Mouse (Mus musculus): ENCODE results near the gene Thap12.

Thap12 gene

GRCm38 (mm10) chr7:98702283-98703240 lies at the start of gene Thap12:
Gene Thap12 (plus strand): TSS chr7:98703103.
- peak; percentile 99 for DNase-seq (ENCODE audit: low spot score)

- DNase-seq (ENCODE audit: low spot score), result peak; percentile 67
These were observed 47.0 kb upstream of the Thap12 start for GRCm38 (mm10) chr7:98655681-98656530.

DNA sequence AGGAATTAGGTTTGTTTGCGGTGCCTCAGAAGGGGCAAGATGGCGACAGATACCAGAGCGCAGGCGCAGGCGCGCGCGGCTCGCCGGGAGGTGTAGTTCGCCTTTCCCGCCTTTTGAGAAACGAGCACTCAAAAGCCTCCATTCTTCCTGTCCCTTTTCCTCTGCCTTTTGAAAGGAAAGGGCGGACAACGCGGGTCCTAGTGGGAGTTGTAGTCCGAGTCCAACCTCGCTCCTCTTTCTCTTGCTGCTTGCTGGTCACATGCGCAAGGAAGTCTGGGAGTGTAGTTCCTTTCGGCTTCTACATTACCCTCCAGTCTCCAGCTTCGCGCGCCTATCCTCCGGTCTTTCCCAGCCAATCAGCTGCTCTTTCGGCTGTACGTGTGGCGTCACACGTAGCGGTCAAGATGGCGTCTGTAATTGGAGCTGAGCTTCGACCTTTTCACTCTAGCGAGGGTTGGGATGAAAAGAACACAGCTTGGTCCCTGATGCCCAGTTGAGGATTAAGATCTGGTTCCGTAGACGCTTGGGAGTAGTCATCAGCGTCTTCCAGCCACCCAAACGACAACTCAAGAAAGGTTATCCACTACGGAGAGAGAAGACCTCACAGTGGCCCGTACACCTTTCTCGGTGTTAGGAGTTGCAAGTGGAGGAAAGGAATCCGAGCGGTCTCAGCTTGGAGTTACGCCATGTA lies 46.2 kb upstream of the Thap12 start, which contains the start of gene Emsy:
Gene Emsy, minus strand, starts transcription at position 253 of the 691 bp plus-strand sequence.
- DNase-seq (ENCODE audit: low spot score), result peak; percentile 80

- DNase-seq (ENCODE audit: low spot score), result no peak
These were observed 37.7 kb upstream of the Thap12 start for GRCm38 (mm10) chr7:98665166-98665565.

GRCm38 (mm10) chr7:98665726-98666125 lies 37.2 kb upstream of the Thap12 start:
- DNase-seq (ENCODE audit: low spot score), result no peak

DNA sequence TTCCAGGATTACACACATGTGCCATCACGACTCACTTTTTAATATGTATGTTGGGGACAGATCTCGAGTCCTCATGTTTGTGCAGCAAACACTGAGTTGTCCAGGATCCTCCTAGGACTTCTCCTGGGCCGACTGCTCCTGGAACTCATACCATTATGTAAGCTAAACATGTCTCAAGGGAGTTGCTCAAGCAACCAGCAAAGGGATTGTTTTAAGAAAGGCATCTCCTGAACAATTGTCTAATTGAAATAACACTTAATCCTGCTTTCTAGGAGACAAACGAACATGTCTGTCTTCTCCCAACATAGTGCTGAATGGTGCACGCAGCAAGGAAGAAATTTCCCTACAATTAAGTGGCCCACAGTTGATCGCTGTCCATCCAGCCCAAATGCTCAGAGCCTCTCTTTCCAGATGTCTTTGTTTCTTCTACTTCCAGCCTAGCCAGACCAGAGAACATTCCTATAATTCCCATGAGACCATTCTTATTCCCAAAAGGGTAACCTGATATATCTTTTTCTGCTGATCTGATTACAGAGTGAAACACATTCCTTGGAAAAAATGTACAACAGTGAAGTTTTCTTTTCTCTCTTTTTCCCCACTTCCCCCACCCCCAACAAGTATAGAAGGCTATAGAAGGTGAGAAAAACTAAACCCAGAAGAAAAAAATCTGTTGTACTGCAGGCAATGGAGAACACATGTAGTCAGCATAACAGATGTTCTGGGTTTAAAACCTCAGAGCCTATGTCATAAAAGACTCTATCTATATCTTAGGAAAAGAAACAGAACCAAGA lies 34.8 kb upstream of the Thap12 start:
- no peak for DNase-seq (ENCODE audit: low spot score)

DNA sequence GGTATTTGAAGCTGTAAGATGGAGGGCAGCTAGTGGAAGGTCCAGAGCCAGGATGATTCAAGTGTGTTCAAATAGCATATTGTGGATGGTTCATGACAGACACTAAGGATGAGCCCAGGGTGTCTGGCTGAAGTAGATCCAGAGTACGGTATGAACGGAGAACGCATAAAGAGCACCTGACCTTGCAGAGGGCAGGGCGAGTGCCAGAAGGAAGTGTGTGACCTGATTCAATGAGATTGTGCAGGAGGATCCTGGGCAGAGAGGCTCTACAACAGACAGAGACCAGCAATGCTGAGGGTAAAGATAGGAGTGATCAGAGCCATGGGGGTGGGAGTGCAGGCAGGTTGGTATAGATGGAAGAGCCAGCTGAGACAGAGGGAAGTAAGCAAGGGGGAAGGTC lies 32.1 kb upstream of the Thap12 start:
- no peak for DNase-seq (ENCODE audit: low spot score)

GRCm38 (mm10) chr7:98671416-98671815 lies 31.5 kb upstream of the Thap12 start:
- DNase-seq (ENCODE audit: low spot score), result no peak

GRCm38 (mm10) chr7:98672241-98672955 lies 30.5 kb upstream of the Thap12 start:
- DNase-seq (ENCODE audit: low spot score), result no peak

DNA sequence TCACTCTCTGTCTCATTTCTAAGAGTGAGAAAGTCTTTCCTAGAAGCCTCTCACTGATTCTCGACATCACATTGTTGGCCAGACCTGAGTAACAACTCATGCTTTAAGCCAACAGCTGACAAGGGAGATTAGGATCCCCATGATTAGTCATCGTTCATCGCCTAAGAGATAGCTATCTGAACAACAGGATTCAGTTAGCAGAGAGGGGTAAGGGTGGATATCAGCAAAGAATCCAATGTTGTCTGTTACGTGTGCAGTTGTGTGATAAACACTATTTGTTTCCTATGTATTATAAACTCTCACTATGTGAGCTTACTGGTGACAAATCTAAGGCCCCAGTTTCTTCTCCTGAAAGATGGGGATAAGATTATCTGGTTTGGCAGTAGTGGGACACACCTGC lies 28.6 kb upstream of the Thap12 start:
- DNase-seq (ENCODE audit: low spot score), result no peak

- no peak for DNase-seq (ENCODE audit: low spot score)
These were observed 25.4 kb upstream of the Thap12 start for GRCm38 (mm10) chr7:98677511-98677910.

GRCm38 (mm10) chr7:98678441-98678840 lies 24.5 kb upstream of the Thap12 start:
- no peak for DNase-seq (ENCODE audit: low spot score)

- DNase-seq (ENCODE audit: low spot score), result no peak
These were observed 22.2 kb upstream of the Thap12 start for GRCm38 (mm10) chr7:98680691-98681090.

DNA sequence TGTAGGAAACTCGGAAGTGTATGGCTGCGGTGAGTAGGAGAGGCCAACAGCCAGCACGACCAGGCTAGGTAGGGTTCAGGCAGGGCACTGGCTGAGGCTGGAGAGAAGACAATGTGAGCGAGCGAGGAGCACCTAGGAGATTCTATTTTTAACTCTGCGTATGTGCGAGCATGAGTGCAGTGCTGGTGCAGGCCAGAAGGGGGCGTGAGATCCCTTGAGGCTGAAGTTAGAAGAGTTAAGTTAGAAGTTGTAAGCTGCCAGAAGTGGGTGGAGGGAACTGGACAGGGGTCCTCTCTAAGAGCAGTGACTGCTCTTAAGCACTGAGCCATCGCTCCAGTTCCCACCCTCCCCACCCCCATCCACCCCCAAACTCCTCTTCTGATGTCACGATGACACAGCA lies 20.1 kb upstream of the Thap12 start:
- DNase-seq (ENCODE audit: low spot score), result no peak

DNA sequence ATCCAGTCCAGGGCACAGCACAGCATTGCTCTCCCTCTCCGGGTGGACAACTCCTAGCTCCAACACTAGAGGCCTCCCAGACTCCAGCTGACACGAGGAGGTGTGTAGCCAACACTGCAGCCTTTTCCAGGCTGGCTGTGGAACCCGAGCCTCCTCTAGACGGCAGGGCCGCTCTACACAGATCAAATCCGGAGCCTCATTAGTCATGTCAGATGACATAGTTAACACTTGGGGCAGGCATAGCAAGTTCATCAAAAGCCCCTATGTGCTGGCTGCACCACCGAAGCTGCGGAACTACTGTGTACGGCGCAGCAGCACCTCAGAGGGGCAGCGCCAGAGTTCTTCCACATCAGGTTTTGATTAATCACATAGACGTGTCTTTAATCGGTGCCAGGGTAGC lies 17.0 kb upstream of the Thap12 start:
- peak; percentile 29 for DNase-seq (ENCODE audit: low spot score)

- no peak for DNase-seq (ENCODE audit: low spot score)
These were observed 12.8 kb upstream of the Thap12 start for GRCm38 (mm10) chr7:98690126-98690525.

DNA sequence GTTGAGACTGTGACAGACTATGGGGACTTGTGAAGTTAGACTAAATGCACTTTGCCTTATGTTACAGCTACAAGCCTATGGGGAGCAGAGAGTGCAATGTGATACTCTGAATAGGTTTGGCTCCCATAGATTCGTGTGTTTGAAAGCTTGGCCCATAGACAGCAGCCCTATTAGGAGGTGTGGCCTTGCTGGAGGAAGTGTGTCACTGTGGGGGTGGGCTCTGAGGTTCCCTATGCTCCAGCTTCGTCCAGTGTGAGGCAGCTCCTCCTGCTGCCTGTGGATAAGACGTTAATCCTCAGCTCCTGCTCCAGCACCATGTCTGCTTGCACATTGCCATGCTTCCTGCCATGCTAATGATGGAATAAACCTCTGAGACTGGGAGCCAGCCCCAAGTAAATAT lies 12.1 kb upstream of the Thap12 start:
- DNase-seq (ENCODE audit: low spot score), result no peak

GRCm38 (mm10) chr7:98692761-98693546 lies 9.9 kb upstream of the Thap12 start:
- no peak for DNase-seq (ENCODE audit: low spot score)

DNA sequence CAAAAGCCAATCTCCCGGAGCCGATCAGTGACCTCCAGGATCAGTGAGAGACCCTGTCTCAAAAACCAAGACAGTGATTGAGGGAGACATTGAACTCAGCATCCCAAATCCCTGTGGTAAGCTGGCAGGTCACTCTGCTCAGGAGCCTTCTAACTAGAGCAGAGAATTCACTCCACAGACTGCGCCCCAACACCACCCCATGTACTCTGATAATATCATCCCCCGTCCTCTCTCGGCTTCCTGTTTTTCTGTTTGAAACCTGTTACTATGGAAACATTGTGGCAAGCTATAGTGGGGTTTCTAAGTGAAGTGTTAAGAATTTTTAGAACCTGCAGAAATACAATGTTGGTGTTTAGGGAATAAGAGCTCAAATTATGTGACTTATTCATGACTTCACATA lies 8.9 kb upstream of the Thap12 start:
- DNase-seq (ENCODE audit: low spot score), result no peak

DNA sequence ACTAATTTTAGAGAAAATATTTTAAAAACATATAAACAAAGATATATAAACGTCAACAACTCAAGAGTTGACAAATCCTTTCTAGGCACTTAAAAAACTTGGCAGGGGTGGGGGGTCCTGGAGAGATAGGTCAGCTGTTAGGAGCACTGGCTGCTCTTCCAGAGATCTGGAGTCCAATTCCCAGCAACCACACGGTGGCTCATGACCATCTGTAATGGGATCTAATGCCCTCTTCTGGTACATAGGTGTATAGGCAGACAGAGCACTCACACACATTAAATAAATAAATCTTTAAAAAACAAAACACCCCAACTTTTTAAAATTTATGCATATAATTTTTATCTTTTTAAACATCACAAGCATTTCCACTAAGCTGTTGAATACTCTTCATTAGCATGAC lies 5.4 kb upstream of the Thap12 start:
- no peak for DNase-seq (ENCODE audit: low spot score)
